Mouse (Mus musculus): Measurements from ENCODE around the gene Cc2d1a. TPM values are rescaled to one million over a fixed set of nuclear protein-coding genes. Genes with fewer than 3 reads are reported as not detected.

Cc2d1a gene
- polyA plus RNA-seq, 1 experiment = 27.7 TPM

GRCm38 (mm10) chr8:84188671-84189070 lies 40.9 kb upstream of the Cc2d1a start:
- no peak for DNase-seq
- 69% methylated on average over 10 of the region's 10 CpGs for WGBS
- H3K4me1 ChIP-seq (ENCODE audit: control insufficient read depth, insufficient read depth, low read length) = peaks cover 14% of the 10 kb centered on the region
- H3K4me3 ChIP-seq (replicated peaks; ENCODE audit: extremely low read depth, low read depth, low read length) = no peak overlapping the region
- TF ChIP-seq POLR2A (IDR thresholded peaks at IDR 0.05; ENCODE audit: borderline replicate concordance, extremely low read depth, low read depth, low read length) (peak; percentile 26; the same call in 1 of the 2 replicates), CTCF (IDR thresholded peaks at IDR 0.05; ENCODE audit: insufficient read depth, low read length) (no peak)

GRCm38 (mm10) chr8:84187065-84187755 lies 39.5 kb upstream of the Cc2d1a start:
- WGBS = 5% methylated on average over 21 of the region's 21 CpGs
- peak; percentile 72 for DNase-seq
- no peak for TF ChIP-seq POLR2A (IDR thresholded peaks at IDR 0.05; ENCODE audit: borderline replicate concordance, extremely low read depth, low read depth, low read length)
- peak; percentile 80 for TF ChIP-seq CTCF (IDR thresholded peaks at IDR 0.05; ENCODE audit: insufficient read depth, low read length)

GRCm38 (mm10) chr8:84186547-84186946 lies 38.8 kb upstream of the Cc2d1a start:
- TF ChIP-seq POLR2A (IDR thresholded peaks at IDR 0.05; ENCODE audit: borderline replicate concordance, extremely low read depth, low read depth, low read length) (peak; percentile 10; the same call in 1 of the 2 replicates), CTCF (IDR thresholded peaks at IDR 0.05; ENCODE audit: insufficient read depth, low read length) (peak; percentile 94)
- peak; percentile 77 for DNase-seq
- under 1% methylated on average over 12 of the region's 12 CpGs for WGBS
- peaks cover 14% of the 10 kb centered on the region for H3K4me1 ChIP-seq (ENCODE audit: control insufficient read depth, insufficient read depth, low read length)
- H3K4me3 ChIP-seq (replicated peaks; ENCODE audit: extremely low read depth, low read depth, low read length) = peak overlapping the region; percentile 53

More at GRCm38 (mm10) chr8:84187065-84187755, 39.5 kb upstream of the Cc2d1a start:
- H3K4me3 ChIP-seq (replicated peaks; ENCODE audit: extremely low read depth, low read depth, low read length) = peak overlapping the region; percentile 53
- H3K4me1 ChIP-seq (ENCODE audit: control insufficient read depth, insufficient read depth, low read length) = peaks cover 18% of the 10 kb centered on the region

- Histone ChIP-seq H3K4me3 (replicated peaks; ENCODE audit: extremely low read depth, low read depth, low read length) (peak within 1 kb of the TSS; percentile 81), H3K4me1 (ENCODE audit: control insufficient read depth, insufficient read depth, low read length) (peaks cover 17% of the 10 kb centered on the region)
- TF ChIP-seq CTCF (IDR thresholded peaks at IDR 0.05; ENCODE audit: insufficient read depth, low read length) (no peak), POLR2A (IDR thresholded peaks at IDR 0.05; ENCODE audit: borderline replicate concordance, extremely low read depth, low read depth, low read length) (no peak)
- 96% methylated on average over 7 of the region's 7 CpGs for WGBS
- DNase-seq = no peak
These were observed 37.4 kb upstream of the Cc2d1a start, which contains the start of gene Nanos3 for GRCm38 (mm10) chr8:84185117-84185516. Gene Nanos3 (minus strand): TSS chr8:84185217.

- Histone ChIP-seq H3K4me3 (replicated peaks; ENCODE audit: extremely low read depth, low read depth, low read length) (peak overlapping the region; percentile 81), H3K4me1 (ENCODE audit: control insufficient read depth, insufficient read depth, low read length) (peaks cover 17% of the 10 kb centered on the region)
- 21% methylated on average over 21 of the region's 21 CpGs for WGBS
- DNase-seq = no peak
- TF ChIP-seq CTCF (IDR thresholded peaks at IDR 0.05; ENCODE audit: insufficient read depth, low read length) (no peak), POLR2A (IDR thresholded peaks at IDR 0.05; ENCODE audit: borderline replicate concordance, extremely low read depth, low read depth, low read length) (no peak)
These were observed 36.6 kb upstream of the Cc2d1a start for GRCm38 (mm10) chr8:84184085-84185043.

GRCm38 (mm10) chr8:84183261-84184084 lies 35.7 kb upstream of the Cc2d1a start:
- H3K4me1 ChIP-seq (ENCODE audit: control insufficient read depth, insufficient read depth, low read length) = peaks cover 17% of the 10 kb centered on the region
- 1% methylated on average over 83 of the region's 87 CpGs for WGBS
- DNase-seq = peak; percentile 28
- TF ChIP-seq POLR2A (IDR thresholded peaks at IDR 0.05; ENCODE audit: borderline replicate concordance, extremely low read depth, low read depth, low read length) = no peak
- TF ChIP-seq CTCF (IDR thresholded peaks at IDR 0.05; ENCODE audit: insufficient read depth, low read length) = no peak
- peak overlapping the region; percentile 81 for H3K4me3 ChIP-seq (replicated peaks; ENCODE audit: extremely low read depth, low read depth, low read length)

GRCm38 (mm10) chr8:84182833-84183232 lies 35.1 kb upstream of the Cc2d1a start:
- TF ChIP-seq CTCF (IDR thresholded peaks at IDR 0.05; ENCODE audit: insufficient read depth, low read length) = no peak
- TF ChIP-seq POLR2A (IDR thresholded peaks at IDR 0.05; ENCODE audit: borderline replicate concordance, extremely low read depth, low read depth, low read length) = no peak
- no peak for DNase-seq
- no peak overlapping the region for H3K4me3 ChIP-seq (replicated peaks; ENCODE audit: extremely low read depth, low read depth, low read length)
- H3K4me1 ChIP-seq (ENCODE audit: control insufficient read depth, insufficient read depth, low read length) = peaks cover 17% of the 10 kb centered on the region
- WGBS = 51% methylated on average over 4 of the region's 4 CpGs

GRCm38 (mm10) chr8:84180530-84181190 lies 32.9 kb upstream of the Cc2d1a start:
- H3K4me3 ChIP-seq (replicated peaks; ENCODE audit: extremely low read depth, low read depth, low read length) = no peak overlapping the region
- H3K4me1 ChIP-seq (ENCODE audit: control insufficient read depth, insufficient read depth, low read length) = peaks cover 11% of the 10 kb centered on the region

More at GRCm38 (mm10) chr8:84180530-84181190, 32.9 kb upstream of the Cc2d1a start:
- DNase-seq = no peak
- WGBS = 8% methylated on average over 16 of the region's 16 CpGs
- no peak for TF ChIP-seq CTCF (IDR thresholded peaks at IDR 0.05; ENCODE audit: insufficient read depth, low read length)
- no peak for TF ChIP-seq POLR2A (IDR thresholded peaks at IDR 0.05; ENCODE audit: borderline replicate concordance, extremely low read depth, low read depth, low read length)

All from lung, adult 2 months (tissue).